Mouse (Mus musculus) C2C12 (cell line): ENCODE results near the gene Sim2. TPM values are rescaled to one million over a fixed set of nuclear protein-coding genes. Genes with fewer than 3 reads are reported as not detected.

ENCODE experiments used
- H3K27me3 ChIP-seq: one replicate; pipeline ENCODE4 v1.6.1; 2011; ENCODE audit not compliant: control insufficient read depth, insufficient read depth, insufficient read length
- H3K36me3 ChIP-seq: one replicate; pipeline ENCODE4 v1.6.1; 2011; ENCODE audit not compliant: control insufficient read depth, insufficient read depth
- H3K4me3 ChIP-seq: one replicate; pipeline ENCODE4 v1.5.1; 2011; ENCODE audit warnings: mild to moderate bottlenecking, control low read depth; ENCODE audit not compliant: poor library complexity, insufficient read depth, severe bottlenecking
- H3K79me2 ChIP-seq: one replicate; pipeline ENCODE4 v1.6.1; 2011; ENCODE audit not compliant: control insufficient read depth, insufficient read depth
- H3K79me3 ChIP-seq: one replicate; pipeline ENCODE4 v1.6.1; 2011; ENCODE audit warnings: low read depth, control low read depth
- H3ac ChIP-seq: one replicate; pipeline ENCODE3; 2011; ENCODE audit warnings: low read depth; ENCODE audit not compliant: control insufficient read depth, insufficient read length
- CEBPB ChIP-seq: IDR thresholded peaks from one replicate; pipeline ENCODE4 v1.6.1; 2011; ENCODE audit warnings: low read depth, mild to moderate bottlenecking, control low read depth, moderate library complexity
- CTCF ChIP-seq: IDR thresholded peaks from one replicate; pipeline ENCODE4 v1.5.1; 2011; ENCODE audit not compliant: control insufficient read depth, insufficient read depth, insufficient read length
- FOSL1 ChIP-seq: IDR thresholded peaks from one replicate; pipeline ENCODE4 v1.8.0; 2011; ENCODE audit warnings: mild to moderate bottlenecking, low read length; ENCODE audit not compliant: poor library complexity, insufficient read depth, severe bottlenecking
- MAX ChIP-seq: IDR thresholded peaks from one replicate; pipeline ENCODE4 v1.6.1; 2011; ENCODE audit warnings: mild to moderate bottlenecking, control low read depth
- MYOD1 ChIP-seq: IDR thresholded peaks from one replicate; pipeline ENCODE4 v1.6.1; 2011; ENCODE audit warnings: low read depth; ENCODE audit not compliant: control insufficient read depth, insufficient read length
- MYOG ChIP-seq: IDR thresholded peaks from one replicate; pipeline ENCODE4 v1.6.1; 2011; ENCODE audit not compliant: control insufficient read depth, insufficient read length; ENCODE audit errors: extremely low read depth
- USF1 ChIP-seq: IDR thresholded peaks from one replicate; pipeline ENCODE4 v1.6.1; 2011; ENCODE audit warnings: low read depth, mild to moderate bottlenecking, control low read depth, moderate library complexity
- polyA plus RNA-seq: library from polyadenylated mRNA; unstranded; fragments of >200 nt; fragmentation: generic; extraction: Trizol; gene quantifications from one replicate; pipeline ENCODE4 v1.2.1, GENCODE M21; 2012; ENCODE audit warnings: missing spikeins

The Sim2 gene
- polyA plus RNA-seq, 1 experiment, result 8.0 TPM

DNA sequence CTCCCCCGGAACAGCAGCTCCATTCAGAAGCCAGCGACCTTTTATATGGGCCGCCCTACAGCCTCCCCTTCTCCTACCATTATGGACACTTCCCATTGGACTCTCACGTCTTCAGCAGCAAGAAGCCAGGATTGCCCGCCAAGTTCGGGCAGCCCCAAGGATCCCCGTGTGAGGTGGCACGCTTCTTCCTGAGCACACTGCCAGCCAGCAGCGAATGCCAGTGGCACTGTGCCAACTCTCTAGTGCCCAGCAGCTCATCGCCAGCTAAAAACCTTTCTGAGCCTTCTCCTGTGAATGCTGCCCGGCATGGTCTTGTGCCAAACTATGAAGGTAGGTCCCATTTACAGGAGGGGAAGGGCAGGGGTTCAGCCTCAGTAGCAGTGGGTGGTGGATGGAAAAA lies 38.5 kb downstream of the Sim2 start:
- no peaks in the 10 kb centered on the region for H3K27me3 ChIP-seq
- no peak for TF ChIP-seq CTCF
- TF ChIP-seq CEBPB, result no peak
- TF ChIP-seq MYOG, result no peak
- TF ChIP-seq FOSL1, result no peak
- TF ChIP-seq MAX, result no peak
- TF ChIP-seq USF1, result no peak
- TF ChIP-seq MYOD1, result no peak
- H3K36me3 ChIP-seq, result no peaks in the 10 kb centered on the region
- no peak overlapping the region for H3K4me3 ChIP-seq
- no peak overlapping the region for H3ac ChIP-seq
- H3K79me3 ChIP-seq, result no peaks in the 10 kb centered on the region
- no peaks in the 10 kb centered on the region for H3K79me2 ChIP-seq

DNA sequence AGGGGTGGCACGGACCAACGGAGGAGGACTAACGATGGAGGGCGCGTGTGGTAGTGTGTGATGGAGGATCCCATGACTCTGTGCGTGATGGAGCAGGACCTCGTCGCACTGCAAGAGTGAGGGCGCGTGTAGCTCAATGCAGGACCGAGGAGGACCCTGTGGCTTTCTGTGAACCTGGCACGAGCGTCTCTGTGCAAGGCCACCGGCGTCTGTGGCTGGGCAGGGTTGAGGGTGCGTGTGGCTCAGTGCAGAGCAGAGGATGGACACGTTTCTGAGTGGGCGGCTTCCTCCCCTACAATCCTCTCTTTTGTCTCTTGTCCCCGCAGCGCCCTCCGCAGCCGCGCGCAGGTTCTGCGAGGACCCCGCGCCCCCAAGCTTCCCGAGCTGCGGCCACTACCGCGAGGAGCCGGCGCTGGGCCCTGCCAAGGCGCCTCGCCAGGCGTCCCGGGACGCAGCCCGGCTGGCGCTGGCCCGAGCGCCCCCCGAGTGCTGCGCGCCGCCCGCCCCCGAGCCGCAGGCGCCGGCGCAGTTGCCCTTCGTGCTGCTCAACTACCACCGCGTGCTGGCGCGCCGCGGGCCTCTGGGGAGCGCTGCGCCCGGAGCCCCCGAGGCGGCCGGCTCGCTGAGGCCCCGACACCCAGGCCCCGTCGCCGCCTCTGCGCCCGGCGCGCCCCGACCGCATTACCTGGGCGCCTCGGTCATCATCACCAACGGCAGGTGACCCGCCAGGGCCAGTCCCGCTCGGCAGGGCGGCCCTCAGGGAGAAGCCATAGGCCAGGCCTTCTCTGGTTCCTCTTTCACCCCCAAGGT lies 40.6 kb downstream of the Sim2 start:
- TF ChIP-seq USF1, result no peak
- TF ChIP-seq MYOD1, result no peak
- TF ChIP-seq CEBPB, result no peak
- no peak for TF ChIP-seq CTCF
- Histone ChIP-seq H3K79me3 (no peaks in the 10 kb centered on the region), H3K79me2 (no peaks in the 10 kb centered on the region), H3K27me3 (no peaks in the 10 kb centered on the region), H3K36me3 (no peaks in the 10 kb centered on the region), H3ac (no peak overlapping the region), H3K4me3 (no peak overlapping the region)

DNA sequence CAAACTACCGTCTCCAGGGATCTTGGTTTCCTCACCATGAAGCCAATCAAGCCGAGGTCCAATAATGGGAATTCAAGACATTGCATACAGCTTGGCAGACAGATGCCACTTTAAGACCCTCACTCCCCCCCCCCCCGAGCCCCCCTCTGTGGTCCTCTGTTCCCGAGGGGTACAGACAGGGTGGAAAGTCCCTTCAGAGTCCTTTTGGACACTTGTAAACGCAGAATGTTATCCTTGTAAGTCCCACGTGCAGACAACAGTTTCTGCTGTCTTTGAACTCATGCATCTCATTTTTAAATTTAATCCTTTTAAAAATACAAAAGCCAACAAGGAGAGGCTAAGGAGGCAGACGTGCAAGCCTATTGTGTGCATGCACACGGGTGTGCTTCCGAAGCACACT lies 41.5 kb downstream of the Sim2 start:
- H3ac ChIP-seq, result no peak overlapping the region
- no peaks in the 10 kb centered on the region for H3K27me3 ChIP-seq
- no peaks in the 10 kb centered on the region for H3K36me3 ChIP-seq
- no peak overlapping the region for H3K4me3 ChIP-seq
- no peak for TF ChIP-seq CEBPB
- no peaks in the 10 kb centered on the region for H3K79me2 ChIP-seq
- no peaks in the 10 kb centered on the region for H3K79me3 ChIP-seq

GRCm38 (mm10) chr16:94128236-94128835 lies 43.6 kb downstream of the Sim2 start:
- H3K79me3 ChIP-seq, result no peaks in the 10 kb centered on the region
- H3K79me2 ChIP-seq, result no peaks in the 10 kb centered on the region
- H3K27me3 ChIP-seq, result no peaks in the 10 kb centered on the region
- H3ac ChIP-seq, result no peak overlapping the region
- H3K36me3 ChIP-seq, result no peaks in the 10 kb centered on the region
- TF ChIP-seq USF1 (no peak), CTCF (no peak), MYOD1 (no peak), MAX (no peak), FOSL1 (no peak), CEBPB (no peak), MYOG (no peak)
- no peak overlapping the region for H3K4me3 ChIP-seq

- Histone ChIP-seq H3K79me3 (no peaks in the 10 kb centered on the region), H3K36me3 (no peaks in the 10 kb centered on the region), H3K27me3 (no peaks in the 10 kb centered on the region), H3K79me2 (no peaks in the 10 kb centered on the region), H3K4me3 (no peak overlapping the region), H3ac (no peak overlapping the region)
- TF ChIP-seq MYOG, result no peak
- no peak for TF ChIP-seq CTCF
- TF ChIP-seq MAX, result no peak
- no peak for TF ChIP-seq MYOD1
- TF ChIP-seq USF1, result no peak
- no peak for TF ChIP-seq FOSL1
- TF ChIP-seq CEBPB, result no peak
Measured at GRCm38 (mm10) chr16:94134218-94134617, 49.5 kb downstream of the Sim2 start.

GRCm38 (mm10) chr16:94140746-94141145 lies 56.0 kb downstream of the Sim2 start:
- TF ChIP-seq MYOG (no peak), USF1 (no peak), MYOD1 (no peak), CTCF (no peak), FOSL1 (no peak), CEBPB (no peak)
- no peak overlapping the region for H3ac ChIP-seq
- no peaks in the 10 kb centered on the region for H3K79me3 ChIP-seq
- no peak overlapping the region for H3K4me3 ChIP-seq
- peaks cover 6% of the 10 kb centered on the region for H3K27me3 ChIP-seq
- no peaks in the 10 kb centered on the region for H3K79me2 ChIP-seq
- no peaks in the 10 kb centered on the region for H3K36me3 ChIP-seq
